Mouse (Mus musculus) testis, adult 2 months (tissue): ENCODE results near the gene Lyzl6.

ENCODE experiments used
- CTCF ChIP-seq: fragments of 200-500 bp; IDR thresholded peaks from 2 replicates; pipeline ENCODE4 v1.5.1; 2012; ENCODE audit warnings: low read depth, mild to moderate bottlenecking, inconsistent platforms, low read length, moderate library complexity; ENCODE audit not compliant: control insufficient read depth, insufficient read depth, insufficient replicate concordance
- POLR2A ChIP-seq: fragments of 200-500 bp; IDR thresholded peaks from 2 replicates; pipeline ENCODE4 v1.6.1; 2012; ENCODE audit warnings: low read depth, mild to moderate bottlenecking, inconsistent platforms, low read length, moderate library complexity; ENCODE audit not compliant: control insufficient read depth

GRCm38 (mm10) chr11:103606611-103607010 is 32.1 kb downstream of the Lyzl6 start:
- TF ChIP-seq CTCF (no peak), POLR2A (no peak)
